8 mouse cellular contexts compared by ENCODE assay signal in genomic region chr11:8589226-8589905, GRCm38 (mm10).
DNase-seq lines count a peak whose midpoint lies in the region; ATAC-seq and TF ChIP-seq lines count a peak whose summit lies in the region.

No protein-coding gene starts in this region.

- ATAC-seq in intestine, embryonic 15.5 days = no peak
- ATAC-seq in liver, embryonic 16.5 days (ENCODE audit: low read depth) = peak; percentile 59
- ATAC-seq in midbrain, embryonic 16.5 days = no peak

- H3K79me2 ChIP-seq in C2C12 (ENCODE audit: control insufficient read depth, insufficient read depth) = peaks cover 67% of the 10 kb centered on the region

- H3K27ac ChIP-seq in intestine, embryonic 15.5 days = 0 out of 2 replicates have a peak overlapping the region, but pooled peaks have one; percentile 24
- peak overlapping the region; percentile 63 for H3K27ac ChIP-seq in liver, embryonic 16.5 days (ENCODE audit: low read length)
- no peak overlapping the region for H3K27ac ChIP-seq in midbrain, embryonic 16.5 days (ENCODE audit: low read length)

- no peaks in the 10 kb centered on the region for H3K27me3 ChIP-seq in C2C12 (ENCODE audit: control insufficient read depth, insufficient read depth, insufficient read length)
- H3K27me3 ChIP-seq in intestine, embryonic 15.5 days (replicated peaks) = no peaks in the 10 kb centered on the region
- H3K27me3 ChIP-seq in liver, embryonic 16.5 days (ENCODE audit: control insufficient read depth, insufficient read depth, low read depth, low read length) = no peaks in the 10 kb centered on the region
- H3K27me3 ChIP-seq in midbrain, embryonic 16.5 days (ENCODE audit: control insufficient read depth, insufficient read depth, low read depth, low read length) = no peaks in the 10 kb centered on the region

- no peak for TF ChIP-seq CTCF in C2C12 (IDR thresholded peaks at IDR 0.05; ENCODE audit: control insufficient read depth, insufficient read depth, insufficient read length)

- H3K9ac ChIP-seq in intestine, embryonic 15.5 days = no peak overlapping the region
- no peak overlapping the region for H3K9ac ChIP-seq in liver, embryonic 16.5 days (ENCODE audit: low read depth, low read length)
- H3K9ac ChIP-seq in midbrain, embryonic 16.5 days (ENCODE audit: low read depth, low read length) = no peak overlapping the region

- WGBS in intestine, embryonic 15.5 days = 49% methylated on average over 9 of the region's 9 CpGs
- WGBS in liver, embryonic 16.5 days (ENCODE audit: insufficient replicate concordance) = 28% methylated on average over 9 of the region's 9 CpGs
- WGBS in midbrain, embryonic 16.5 days = 66% methylated on average over 9 of the region's 9 CpGs

- peak; percentile 74 for DNase-seq in NIH3T3 (ENCODE audit: low read depth)
- peak; percentile 22 for DNase-seq in spleen, adult 12 weeks (ENCODE audit: low spot score)
- DNase-seq in urinary bladder, postnatal 25 days (ENCODE audit: low spot score) = no peak
- no peak for DNase-seq in adrenal gland, postnatal 25 days

- H3K4me2 ChIP-seq in intestine, embryonic 15.5 days (replicated peaks) = no peak overlapping the region
- H3K4me2 ChIP-seq in liver, embryonic 16.5 days (ENCODE audit: low read depth, low read length) = no peak overlapping the region; the same call in 1 of the 2 replicates
- no peak overlapping the region for H3K4me2 ChIP-seq in midbrain, embryonic 16.5 days (ENCODE audit: low read length)

- peaks cover 36% of the 10 kb centered on the region for H3K4me1 ChIP-seq in intestine, embryonic 15.5 days (replicated peaks)
- no peaks in the 10 kb centered on the region; the same call in none of the 2 replicates for H3K4me1 ChIP-seq in liver, embryonic 16.5 days (ENCODE audit: control insufficient read depth, low read depth, low read length)
- H3K4me1 ChIP-seq in midbrain, embryonic 16.5 days (ENCODE audit: control insufficient read depth, insufficient read depth, low read length) = 0 out of 2 replicates have a peak, but pooled peaks cover 2% of the 10 kb centered on the region

- peaks cover 34% of the 10 kb centered on the region for H3K36me3 ChIP-seq in C2C12 (ENCODE audit: control insufficient read depth, insufficient read depth)
- H3K36me3 ChIP-seq in intestine, embryonic 15.5 days = no peaks in the 10 kb centered on the region
- no peaks in the 10 kb centered on the region for H3K36me3 ChIP-seq in liver, embryonic 16.5 days (ENCODE audit: control insufficient read depth, insufficient read depth)
- no peaks in the 10 kb centered on the region for H3K36me3 ChIP-seq in midbrain, embryonic 16.5 days (ENCODE audit: control insufficient read depth, insufficient read depth, low read length)

- peaks cover 14% of the 10 kb centered on the region for H3K79me3 ChIP-seq in C2C12 (ENCODE audit: low read depth)

- no peak overlapping the region for H3K4me3 ChIP-seq in C2C12 (ENCODE audit: insufficient read depth, poor library complexity, severe bottlenecking)
- H3K4me3 ChIP-seq in intestine, embryonic 15.5 days (replicated peaks) = no peak overlapping the region
- no peak overlapping the region for H3K4me3 ChIP-seq in liver, embryonic 16.5 days (ENCODE audit: low read depth, low read length)
- no peak overlapping the region for H3K4me3 ChIP-seq in midbrain, embryonic 16.5 days (ENCODE audit: low read depth, low read length)

- no peaks in the 10 kb centered on the region for H3K9me3 ChIP-seq in intestine, embryonic 15.5 days
- H3K9me3 ChIP-seq in liver, embryonic 16.5 days (replicated peaks; ENCODE audit: control insufficient read depth, low read length) = no peaks in the 10 kb centered on the region
- H3K9me3 ChIP-seq in midbrain, embryonic 16.5 days (replicated peaks; ENCODE audit: control insufficient read depth, low read length, poor library complexity, severe bottlenecking) = no peaks in the 10 kb centered on the region

- no peak overlapping the region for H3ac ChIP-seq in C2C12 (ENCODE audit: control insufficient read depth, insufficient read length, low read depth)

TF ChIP-seq in C2C12, 6 proteins besides CTCF, POLR2A, EP300 and RAD21:
- TF ChIP-seq MAX (IDR thresholded peaks at IDR 0.05) = no peak
- peak; percentile 44 for TF ChIP-seq CEBPB (IDR thresholded peaks at IDR 0.05; ENCODE audit: low read depth)

Comparison
In these comparisons a context has a peak if more than half of its experiments do, and no peak if none do; other contexts are left out.
1. DNase-seq: peak in NIH3T3 (single experiment) and spleen, adult 12 weeks (single experiment); none in urinary bladder, postnatal 25 days (single experiment) and adrenal gland, postnatal 25 days (single experiment).